Mouse (Mus musculus) cerebellum, postnatal 10 days (tissue): ENCODE measurements around the gene Pglyrp2.

ENCODE experiments used
- DNase-seq, 2 experiments: peaks; one replicate each; pipeline ENCODE4 v3.0.0; 2021; ENCODE audit warnings: mixed read lengths in 2 of 2

The Pglyrp2 gene

GRCm38 (mm10) chr17:32402011-32402778, 21.8 kb downstream of the Pglyrp2 start:
- no peak for DNase-seq

GRCm38 (mm10) chr17:32396266-32396665, 27.7 kb downstream of the Pglyrp2 start:
- DNase-seq: no peak

- DNase-seq: peak in 1 of 2 experiments; percentile 24
These were observed 30.0 kb downstream of the Pglyrp2 start for GRCm38 (mm10) chr17:32393944-32394343.

GRCm38 (mm10) chr17:32389101-32389659, 34.8 kb downstream of the Pglyrp2 start, which contains the start of gene Wiz:
Gene Wiz, minus strand, starts transcription at chr17:32389439.
- peak; percentile 94 to 95 for DNase-seq

GRCm38 (mm10) chr17:32388370-32389100, 35.4 kb downstream of the Pglyrp2 start:
- peak; percentile 50 to 63 for DNase-seq

- no peak for DNase-seq
These were observed 36.0 kb downstream of the Pglyrp2 start for GRCm38 (mm10) chr17:32387986-32388369.

GRCm38 (mm10) chr17:32386659-32387432, 37.1 kb downstream of the Pglyrp2 start:
- peak in 1 of 2 experiments; percentile 51 for DNase-seq

GRCm38 (mm10) chr17:32383661-32384060, 40.3 kb downstream of the Pglyrp2 start:
- DNase-seq: peak; percentile 36 to 57

- DNase-seq: peak; percentile 94 to 97
These were observed 41.4 kb downstream of the Pglyrp2 start for GRCm38 (mm10) chr17:32382576-32382975.

- DNase-seq: no peak
These were observed 45.2 kb downstream of the Pglyrp2 start for GRCm38 (mm10) chr17:32378786-32379185.

- no peak for DNase-seq
These were observed 46.8 kb downstream of the Pglyrp2 start for GRCm38 (mm10) chr17:32377137-32377536.

- DNase-seq: no peak
These were observed 47.5 kb downstream of the Pglyrp2 start for GRCm38 (mm10) chr17:32376475-32376874.

- no peak for DNase-seq
These were observed 54.9 kb downstream of the Pglyrp2 start for GRCm38 (mm10) chr17:32368991-32369578.

- no peak for DNase-seq
These were observed 56.3 kb downstream of the Pglyrp2 start for GRCm38 (mm10) chr17:32367706-32368105.

- DNase-seq: no peak
These were observed 58.7 kb downstream of the Pglyrp2 start for GRCm38 (mm10) chr17:32365296-32365695.

- no peak for DNase-seq
These were observed 59.1 kb downstream of the Pglyrp2 start for GRCm38 (mm10) chr17:32364850-32365249.

- peak; percentile 90 to 95 for DNase-seq
These were observed 59.6 kb downstream of the Pglyrp2 start for GRCm38 (mm10) chr17:32364331-32364730.

- no peak for DNase-seq
These were observed 60.1 kb downstream of the Pglyrp2 start for GRCm38 (mm10) chr17:32363821-32364301.

GRCm38 (mm10) chr17:32362686-32363085, 61.3 kb downstream of the Pglyrp2 start:
- no peak for DNase-seq
